Mouse (Mus musculus) lung, adult 2 months (tissue): ENCODE data around the gene Gm45213.

ENCODE experiments used
- CTCF ChIP-seq: fragments of 200-500 bp; IDR thresholded peaks from 2 replicates; pipeline ENCODE4 v1.5.1; 2011; ENCODE audit warnings: mild to moderate bottlenecking, low read length, control low read depth; ENCODE audit not compliant: insufficient read depth
- POLR2A ChIP-seq: fragments of 200-500 bp; IDR thresholded peaks from 2 replicates; pipeline ENCODE4 v1.6.1; 2011; ENCODE audit warnings: low read depth, mild to moderate bottlenecking, control low read depth, low read length, borderline replicate concordance; ENCODE audit errors: extremely low read depth

GRCm38 (mm10) chr7:66008892-66009273 lies 34.5 kb upstream of the Gm45213 start:
- no peak for TF ChIP-seq CTCF
- TF ChIP-seq POLR2A: no peak
